Mouse (Mus musculus): ENCODE results near the gene Klrb1f. TPM values are rescaled to one million over a fixed set of nuclear protein-coding genes. Genes with fewer than 3 reads are reported as not detected.

The Klrb1f gene
- polyA plus RNA-seq, 1 experiment: 1.0 TPM

GRCm38 (mm10) chr6:129101604-129102003 lies 55.9 kb downstream of the Klrb1f start:
- H3K36me3 ChIP-seq (ENCODE audit: control insufficient read depth, insufficient read depth, low read length): no peaks in the 10 kb centered on the region
- no peaks in the 10 kb centered on the region for H3K27me3 ChIP-seq (ENCODE audit: control insufficient read depth, insufficient read depth, low read length)
- 93% methylated on average over 1 of the region's 1 CpGs for WGBS
- H3K27ac ChIP-seq (ENCODE audit: control insufficient read depth, insufficient read depth, low read length): no peak overlapping the region
- H3K4me1 ChIP-seq (replicated peaks; ENCODE audit: control insufficient read depth, insufficient read depth, low read length): no peaks in the 10 kb centered on the region
- TF ChIP-seq POLR2A (IDR thresholded peaks at IDR 0.05; ENCODE audit: control insufficient read depth, extremely low read depth, insufficient read depth, low read length, poor library complexity) (no peak), CTCF (IDR thresholded peaks at IDR 0.05; ENCODE audit: borderline replicate concordance, control insufficient read depth, extremely low read depth, insufficient read depth, low read length, poor library complexity) (no peak)
- no peak for DNase-seq
- H3K4me3 ChIP-seq (ENCODE audit: control insufficient read depth, insufficient read depth, low read length): no peak overlapping the region

- no peaks in the 10 kb centered on the region for H3K36me3 ChIP-seq (ENCODE audit: control insufficient read depth, insufficient read depth, low read length)
- no peaks in the 10 kb centered on the region for H3K27me3 ChIP-seq (ENCODE audit: control insufficient read depth, insufficient read depth, low read length)
- no peaks in the 10 kb centered on the region for H3K4me1 ChIP-seq (replicated peaks; ENCODE audit: control insufficient read depth, insufficient read depth, low read length)
- H3K27ac ChIP-seq (ENCODE audit: control insufficient read depth, insufficient read depth, low read length): no peak overlapping the region
- TF ChIP-seq POLR2A (IDR thresholded peaks at IDR 0.05; ENCODE audit: control insufficient read depth, extremely low read depth, insufficient read depth, low read length, poor library complexity) (no peak), CTCF (IDR thresholded peaks at IDR 0.05; ENCODE audit: borderline replicate concordance, control insufficient read depth, extremely low read depth, insufficient read depth, low read length, poor library complexity) (no peak)
- 78% methylated on average over 4 of the region's 4 CpGs for WGBS
- no peak for DNase-seq
- no peak overlapping the region for H3K4me3 ChIP-seq (ENCODE audit: control insufficient read depth, insufficient read depth, low read length)
Observed at GRCm38 (mm10) chr6:129102858-129103555, 57.3 kb downstream of the Klrb1f start.

Other genes starting within 250 kb of the Klrb1f start
- 0.59 TPM in 1 of 2 replicates, not detected in the other for gene Gm44511, start 219.6 kb upstream of the Klrb1f start, polyA plus RNA-seq (2012; rRNA removed)
- gene Klrb1b, start 219.6 kb upstream of the Klrb1f start, polyA plus RNA-seq (2012; rRNA removed): 0.54 and 0.85 TPM in 2 replicates
- gene Clec2i, start 158.3 kb upstream of the Klrb1f start, polyA plus RNA-seq (2012; rRNA removed): 9.6 and 12.1 TPM in 2 replicates
- 17.8 and 18.6 TPM in 2 replicates for gene BC035044, start 154.8 kb upstream of the Klrb1f start, polyA plus RNA-seq (2012; rRNA removed)
- 0.13 and 0.35 TPM in 2 replicates for gene Clec2g, start 111.5 kb upstream of the Klrb1f start, polyA plus RNA-seq (2012; rRNA removed)
- 0.15 TPM in 1 of 2 replicates, not detected in the other for gene Clec2e, start 55.0 kb downstream of the Klrb1f start, polyA plus RNA-seq (2012; rRNA removed)
- gene Clec2d, start 134.7 kb downstream of the Klrb1f start, polyA plus RNA-seq (2012; rRNA removed): 43.1 and 91.5 TPM in 2 replicates
- 18.0 and 22.0 TPM in 2 replicates for gene Cd69, start 229.5 kb downstream of the Klrb1f start, polyA plus RNA-seq (2012; rRNA removed)